Mouse (Mus musculus): ENCODE measurements around the gene Snx21. TPM values are rescaled to one million over a fixed set of nuclear protein-coding genes. Genes with fewer than 3 reads are reported as not detected.
"Not testable (repeated sequence)": the region's sequence is repeated elsewhere in the genome, so short reads cannot be mapped to it uniquely, and the experiment has no call there.

Snx21 gene
- polyA plus RNA-seq, 1 experiment from 2014 or later = 9.9 TPM

DNA sequence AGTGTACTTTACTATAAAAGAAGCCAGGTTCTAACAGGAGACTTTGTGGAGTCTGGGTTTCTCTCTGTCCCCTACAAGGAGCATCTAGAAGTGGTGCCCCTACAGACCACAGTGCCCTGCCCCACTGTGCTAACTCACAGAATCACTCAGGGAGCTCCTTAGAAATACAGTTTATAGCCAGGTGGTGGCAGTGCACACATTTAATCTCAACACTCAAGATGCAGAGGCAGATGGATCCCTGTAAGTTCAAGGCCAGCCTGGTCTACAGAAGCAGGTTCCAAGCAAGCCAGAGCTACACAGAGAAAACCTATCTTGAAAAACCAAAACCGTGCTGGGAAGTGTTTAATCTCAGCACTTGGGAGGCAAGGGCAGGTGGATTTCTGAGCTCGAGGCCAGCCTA lies 8.1 kb downstream of the Snx21 start:
- no peak for ATAC-seq (ENCODE audit: insufficient number of reproducible peaks, low FRiP score, low TSS enrichment, low read depth)
- no peak for DNase-seq (ENCODE audit: low spot score)
- Histone ChIP-seq H3K4me1 (ENCODE audit: control insufficient read depth, insufficient read depth, low read length) (no peaks in the 10 kb centered on the region), H3K9ac (ENCODE audit: low read length) (no peak overlapping the region), H3K36me3 (ENCODE audit: control insufficient read depth, insufficient read depth, low read length) (peaks cover 4% of the 10 kb centered on the region; the same call in 1 of the 2 replicates), H3K4me3 (ENCODE audit: low read depth, low read length) (no peak overlapping the region), H3K4me2 (ENCODE audit: low read depth, severe bottlenecking) (no peak overlapping the region), H3K9me3 (ENCODE audit: control insufficient read depth, low read length) (no peaks in the 10 kb centered on the region), H3K27ac (replicated peaks; ENCODE audit: low read depth, low read length) (no peak overlapping the region), H3K27me3 (ENCODE audit: control insufficient read depth, insufficient read depth, low read length) (no peaks in the 10 kb centered on the region)
- WGBS = 90% methylated on average over 2 of the region's 2 CpGs

DNA sequence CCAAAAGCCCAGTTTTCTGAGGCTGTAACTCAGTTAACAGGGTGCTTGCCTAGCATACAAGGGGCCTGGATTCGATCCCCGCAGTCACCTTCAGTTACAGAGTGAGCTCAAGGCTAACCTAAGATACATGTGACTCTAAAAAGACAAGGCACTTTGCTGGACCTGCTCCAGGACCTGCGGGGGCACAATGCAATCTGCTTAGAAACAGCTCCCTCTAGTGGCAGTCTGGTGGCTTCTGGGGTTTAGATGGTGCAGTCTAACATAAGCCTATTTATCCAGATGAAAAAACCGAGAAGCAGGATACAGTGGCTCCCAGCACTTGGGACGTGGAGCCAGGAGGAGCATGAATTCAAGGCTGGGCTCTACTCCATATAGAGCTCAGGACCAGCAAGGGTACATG lies 8.7 kb downstream of the Snx21 start:
- H3K4me3 ChIP-seq (ENCODE audit: low read depth, low read length) = no peak overlapping the region
- no peak overlapping the region for H3K9ac ChIP-seq (ENCODE audit: low read length)
- no peak overlapping the region for H3K27ac ChIP-seq (replicated peaks; ENCODE audit: low read depth, low read length)
- ATAC-seq (ENCODE audit: insufficient number of reproducible peaks, low FRiP score, low TSS enrichment, low read depth) = peak; percentile 58; the same call in 1 of the 2 replicates
- peaks cover 4% of the 10 kb centered on the region; the same call in 1 of the 2 replicates for H3K36me3 ChIP-seq (ENCODE audit: control insufficient read depth, insufficient read depth, low read length)
- no peaks in the 10 kb centered on the region for H3K27me3 ChIP-seq (ENCODE audit: control insufficient read depth, insufficient read depth, low read length)
- no peak overlapping the region for H3K4me2 ChIP-seq (ENCODE audit: low read depth, severe bottlenecking)
- peak; percentile 82 for DNase-seq (ENCODE audit: low spot score)
- WGBS = 44% methylated on average over 5 of the region's 5 CpGs
- no peaks in the 10 kb centered on the region for H3K9me3 ChIP-seq (ENCODE audit: control insufficient read depth, low read length)
- H3K4me1 ChIP-seq (ENCODE audit: control insufficient read depth, insufficient read depth, low read length) = no peaks in the 10 kb centered on the region

GRCm38 (mm10) chr2:164795868-164796267 lies 10.2 kb downstream of the Snx21 start:
- Histone ChIP-seq H3K4me2 (ENCODE audit: low read depth, severe bottlenecking) (no peak overlapping the region), H3K27ac (replicated peaks; ENCODE audit: low read depth, low read length) (no peak overlapping the region), H3K27me3 (ENCODE audit: control insufficient read depth, insufficient read depth, low read length) (no peaks in the 10 kb centered on the region), H3K36me3 (ENCODE audit: control insufficient read depth, insufficient read depth, low read length) (peaks cover 6% of the 10 kb centered on the region; the same call in 1 of the 2 replicates), H3K4me1 (ENCODE audit: control insufficient read depth, insufficient read depth, low read length) (no peaks in the 10 kb centered on the region), H3K9me3 (ENCODE audit: control insufficient read depth, low read length) (no peaks in the 10 kb centered on the region), H3K9ac (ENCODE audit: low read length) (no peak overlapping the region), H3K4me3 (ENCODE audit: low read depth, low read length) (no peak overlapping the region)
- no peak for DNase-seq (ENCODE audit: low spot score)
- no peak for ATAC-seq (ENCODE audit: insufficient number of reproducible peaks, low FRiP score, low TSS enrichment, low read depth)
- 88% methylated on average over 4 of the region's 4 CpGs for WGBS

- peaks cover 11% of the 10 kb centered on the region; the same call in 1 of the 2 replicates for H3K36me3 ChIP-seq (ENCODE audit: control insufficient read depth, insufficient read depth, low read length)
- 81% methylated on average over 6 of the region's 6 CpGs for WGBS
These were observed 12.9 kb downstream of the Snx21 start for GRCm38 (mm10) chr2:164798554-164798953.

GRCm38 (mm10) chr2:164800252-164801004 lies 14.8 kb downstream of the Snx21 start:
- Histone ChIP-seq H3K9me3 (ENCODE audit: control insufficient read depth, low read length) (no peaks in the 10 kb centered on the region), H3K4me1 (ENCODE audit: control insufficient read depth, insufficient read depth, low read length) (peaks cover 4% of the 10 kb centered on the region), H3K4me3 (ENCODE audit: low read depth, low read length) (no peak overlapping the region), H3K4me2 (ENCODE audit: low read depth, severe bottlenecking) (no peak overlapping the region), H3K36me3 (ENCODE audit: control insufficient read depth, insufficient read depth, low read length) (peaks cover 11% of the 10 kb centered on the region; the same call in 1 of the 2 replicates), H3K27me3 (ENCODE audit: control insufficient read depth, insufficient read depth, low read length) (no peaks in the 10 kb centered on the region), H3K9ac (ENCODE audit: low read length) (no peak overlapping the region), H3K27ac (replicated peaks; ENCODE audit: low read depth, low read length) (no peak overlapping the region)
- DNase-seq (ENCODE audit: low spot score) (no peak), ATAC-seq (ENCODE audit: insufficient number of reproducible peaks, low FRiP score, low TSS enrichment, low read depth) (no peak)
- WGBS = 89% methylated on average over 13 of the region's 13 CpGs

More at GRCm38 (mm10) chr2:164798554-164798953, 12.9 kb downstream of the Snx21 start:
- H3K27me3 ChIP-seq (ENCODE audit: control insufficient read depth, insufficient read depth, low read length); H3K9me3 ChIP-seq (ENCODE audit: control insufficient read depth, low read length); H3K4me1 ChIP-seq (ENCODE audit: control insufficient read depth, insufficient read depth, low read length); ATAC-seq (ENCODE audit: insufficient number of reproducible peaks, low FRiP score, low TSS enrichment, low read depth); H3K4me3 ChIP-seq (ENCODE audit: low read depth, low read length); H3K4me2 ChIP-seq (ENCODE audit: low read depth, severe bottlenecking); DNase-seq (ENCODE audit: low spot score); H3K27ac ChIP-seq (replicated peaks; ENCODE audit: low read depth, low read length); H3K9ac ChIP-seq (ENCODE audit: low read length): not testable (repeated sequence)

DNA sequence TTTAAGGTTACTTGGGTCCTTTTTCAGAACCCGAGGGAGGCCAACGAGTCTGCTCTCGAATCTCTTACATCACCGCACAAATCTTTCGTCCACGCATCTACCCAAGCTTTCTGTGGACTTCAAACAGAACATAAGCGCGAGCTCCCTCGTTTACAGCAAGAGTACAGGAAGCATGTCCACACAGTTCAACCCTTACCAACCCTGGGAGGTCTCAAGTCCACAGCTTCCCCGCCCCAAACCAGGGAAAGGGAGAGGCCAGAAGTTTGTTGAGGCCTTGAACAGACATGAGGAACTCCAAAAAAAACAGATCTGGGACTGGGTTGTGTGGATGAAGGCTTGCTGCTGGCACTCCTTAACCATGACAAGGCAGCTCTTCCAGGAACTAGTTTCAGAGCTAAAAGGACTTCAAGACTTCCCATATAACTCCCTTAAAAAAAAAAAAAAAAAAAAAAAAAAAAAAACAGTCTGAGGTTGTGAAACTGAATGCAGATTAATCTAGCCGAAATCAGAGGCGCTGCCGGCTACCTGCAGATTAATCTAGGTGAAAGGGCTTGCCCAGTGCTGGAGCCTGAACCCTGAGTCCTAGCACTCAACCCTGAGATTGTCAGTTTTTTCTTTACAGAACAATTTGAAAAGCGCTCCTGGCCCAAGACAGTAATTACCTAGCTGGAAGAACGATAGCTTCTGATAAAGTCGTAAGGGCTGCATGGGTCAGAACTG lies 17.7 kb downstream of the Snx21 start:
- H3K9ac ChIP-seq (ENCODE audit: low read length) = no peak overlapping the region
- H3K27ac ChIP-seq (replicated peaks; ENCODE audit: low read depth, low read length) = no peak overlapping the region

GRCm38 (mm10) chr2:164803921-164804313 lies 18.3 kb downstream of the Snx21 start:
- H3K4me2 ChIP-seq (ENCODE audit: low read depth, severe bottlenecking) = peak overlapping the region; percentile 71
- WGBS = 55% methylated on average over 1 of the region's 1 CpGs
- H3K9ac ChIP-seq (ENCODE audit: low read length) = peak overlapping the region; percentile 78; the same call in 1 of the 2 replicates
- H3K36me3 ChIP-seq (ENCODE audit: control insufficient read depth, insufficient read depth, low read length) = peaks cover 7% of the 10 kb centered on the region; the same call in 1 of the 2 replicates
- ATAC-seq (ENCODE audit: insufficient number of reproducible peaks, low FRiP score, low TSS enrichment, low read depth) (no peak), DNase-seq (ENCODE audit: low spot score) (no peak)
- no peaks in the 10 kb centered on the region for H3K27me3 ChIP-seq (ENCODE audit: control insufficient read depth, insufficient read depth, low read length)
- peaks cover 4% of the 10 kb centered on the region for H3K4me1 ChIP-seq (ENCODE audit: control insufficient read depth, insufficient read depth, low read length)
- peak overlapping the region; percentile 86 for H3K4me3 ChIP-seq (ENCODE audit: low read depth, low read length)
- no peaks in the 10 kb centered on the region for H3K9me3 ChIP-seq (ENCODE audit: control insufficient read depth, low read length)
- no peak overlapping the region for H3K27ac ChIP-seq (replicated peaks; ENCODE audit: low read depth, low read length)

More for the DNA sequence above, 17.7 kb downstream of the Snx21 start:
- H3K4me2 ChIP-seq (ENCODE audit: low read depth, severe bottlenecking) = peak overlapping the region; percentile 71; the same call in 1 of the 2 replicates
- ATAC-seq (ENCODE audit: insufficient number of reproducible peaks, low FRiP score, low TSS enrichment, low read depth) = no peak
- peaks cover 7% of the 10 kb centered on the region; the same call in 1 of the 2 replicates for H3K36me3 ChIP-seq (ENCODE audit: control insufficient read depth, insufficient read depth, low read length)
- no peaks in the 10 kb centered on the region for H3K9me3 ChIP-seq (ENCODE audit: control insufficient read depth, low read length)
- DNase-seq (ENCODE audit: low spot score) = no peak
- peak overlapping the region; percentile 86 for H3K4me3 ChIP-seq (ENCODE audit: low read depth, low read length)
- peaks cover 4% of the 10 kb centered on the region for H3K4me1 ChIP-seq (ENCODE audit: control insufficient read depth, insufficient read depth, low read length)
- WGBS = 91% methylated on average over 16 of the region's 16 CpGs
- no peaks in the 10 kb centered on the region for H3K27me3 ChIP-seq (ENCODE audit: control insufficient read depth, insufficient read depth, low read length)

DNA sequence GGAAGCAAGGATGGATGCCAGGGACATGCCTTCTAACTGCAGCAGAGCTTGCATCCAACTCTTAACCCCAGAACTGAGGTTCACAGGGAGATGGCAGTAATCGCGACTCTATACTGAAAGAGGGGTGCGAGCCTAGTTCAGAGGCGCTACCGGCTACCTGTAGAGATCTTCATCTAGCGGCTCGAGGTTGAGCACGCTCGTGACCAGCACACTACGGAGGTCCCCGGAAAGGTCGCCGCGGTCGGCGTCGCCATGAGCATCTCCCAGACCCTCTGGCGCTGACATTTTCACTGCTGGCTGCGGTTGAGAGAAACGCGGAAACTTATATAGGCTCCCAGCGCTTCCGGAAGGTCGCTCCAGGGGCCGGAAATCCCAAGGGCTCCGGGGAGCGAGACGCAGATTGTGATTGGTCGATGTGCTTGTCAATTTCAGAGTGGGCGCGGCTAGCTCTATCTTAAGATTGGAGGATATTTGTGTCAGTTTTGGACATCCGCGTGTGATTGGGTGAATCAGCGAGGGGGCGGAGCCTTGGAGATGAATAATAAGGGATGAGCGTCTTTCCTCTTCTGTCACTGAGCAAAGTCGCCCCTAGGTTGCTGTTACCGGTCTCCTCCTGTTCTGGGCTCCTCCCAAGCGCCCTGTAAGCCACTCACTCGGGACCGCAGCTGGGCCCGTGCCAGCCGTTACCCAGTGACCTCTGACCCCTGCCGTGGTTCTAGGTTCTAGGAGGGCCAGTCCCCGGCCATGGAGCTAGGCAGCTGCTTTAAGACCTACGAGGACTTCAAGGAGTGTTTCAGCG lies 19.1 kb downstream of the Snx21 start, which contains the start of the genes Acot8 and Zswim3:
Gene Acot8 (minus strand): TSS at position 350 of the 799 bp plus-strand sequence.
Gene Zswim3 (plus strand): TSS at position 566 of the 799 bp plus-strand sequence.
- Histone ChIP-seq H3K4me3 (ENCODE audit: low read depth, low read length) (peak within 1 kb of the TSS; percentile 86), H3K9ac (ENCODE audit: low read length) (peak within 1 kb of the TSS; percentile 78), H3K27me3 (ENCODE audit: control insufficient read depth, insufficient read depth, low read length) (no peaks in the 10 kb centered on the region), H3K4me1 (ENCODE audit: control insufficient read depth, insufficient read depth, low read length) (peaks cover 4% of the 10 kb centered on the region), H3K9me3 (ENCODE audit: control insufficient read depth, low read length) (no peaks in the 10 kb centered on the region), H3K36me3 (ENCODE audit: control insufficient read depth, insufficient read depth, low read length) (peaks cover 5% of the 10 kb centered on the region; the same call in 1 of the 2 replicates), H3K4me2 (ENCODE audit: low read depth, severe bottlenecking) (peak within 1 kb of the TSS; percentile 84), H3K27ac (replicated peaks; ENCODE audit: low read depth, low read length) (0 out of 2 replicates have a peak within 1 kb of the TSS, but pooled peaks have one; percentile 14)
- ATAC-seq (ENCODE audit: insufficient number of reproducible peaks, low FRiP score, low TSS enrichment, low read depth) = peak; percentile 97
- under 1% methylated on average over 47 of the region's 47 CpGs for WGBS
- peak; percentile 98 for DNase-seq (ENCODE audit: low spot score)

All from limb, embryonic 11.5 days (tissue).